Mouse (Mus musculus) stomach, embryonic 14.5 days (tissue): ENCODE data around the gene Kpnb1. TPM values are rescaled to one million over a fixed set of nuclear protein-coding genes. Genes with fewer than 3 reads are reported as not detected.

ENCODE experiments used
- ATAC-seq: fragments of 200-750 bp; cut with Nextera tagmentation; 2 replicates; pipeline ENCODE4 v1.8.0; 2017; ENCODE audit warnings: low read depth, moderate TSS enrichment; ENCODE audit not compliant: insufficient number of reproducible peaks, insufficient read depth, low FRiP score
- H3K27ac ChIP-seq: fragments of 300-500 bp; sonication (generic); 2 replicates; pipeline ENCODE4 v1.5.1; 2014; ENCODE audit warnings: mild to moderate bottlenecking, low read length, moderate library complexity, mixed read lengths
- H3K27me3 ChIP-seq: fragments of 300-500 bp; sonication (generic); 2 replicates; pipeline ENCODE4 v1.6.1; 2014; ENCODE audit warnings: low read length, control low read depth, mixed read lengths; ENCODE audit not compliant: control insufficient read depth, insufficient read depth
- H3K36me3 ChIP-seq: fragments of 300-500 bp; sonication (generic); 2 replicates; pipeline ENCODE4 v1.6.1; 2014; ENCODE audit warnings: mild to moderate bottlenecking, control low read depth, low read length, moderate library complexity, mixed read lengths; ENCODE audit not compliant: control insufficient read depth, insufficient read depth
- H3K4me1 ChIP-seq: fragments of 300-500 bp; sonication (generic); 2 replicates; pipeline ENCODE4 v1.6.1; 2014; ENCODE audit warnings: low read length, control low read depth, mixed read lengths; ENCODE audit not compliant: control insufficient read depth, insufficient read depth
- H3K4me2 ChIP-seq: fragments of 300-500 bp; sonication (generic); replicated peaks from 2 replicates; pipeline ENCODE4 v1.6.1; 2014; ENCODE audit warnings: low read depth, low read length, control low read depth
- H3K4me3 ChIP-seq: fragments of 300-500 bp; sonication (generic); 2 replicates; pipeline ENCODE4 v1.5.1; 2014; ENCODE audit warnings: low read depth, low read length, control low read depth
- H3K9ac ChIP-seq: fragments of 300-500 bp; sonication (generic); replicated peaks from 2 replicates; pipeline ENCODE4 v1.6.1; 2014; ENCODE audit warnings: low read depth, mild to moderate bottlenecking, control low read depth, low read length, moderate library complexity, mixed read lengths
- H3K9me3 ChIP-seq: fragments of 300-500 bp; sonication (generic); 2 replicates; pipeline ENCODE4 v1.6.1; 2016; ENCODE audit warnings: low read depth, low read length, control low read depth; ENCODE audit not compliant: control insufficient read depth
- WGBS: fragments of 180-500 bp; shearing (Covaris S2); extraction: QIAGEN DNeasy Blood & Tissue Kit; methylation state at CpG from one replicate; pipeline ENCODE4 v1.1.7; 2014; 5-methylcytosine and 5-hydroxymethylcytosine counted together
- polyA plus RNA-seq: library from polyadenylated mRNA; unstranded; fragments of >200 nt; fragmentation: Nextera tagmentation; extraction: Ambion mirVana; gene quantifications from 2 replicates; pipeline ENCODE4 v1.2.1, GENCODE M21; 2014

Kpnb1 gene
- polyA plus RNA-seq, 1 experiment from 2014 or later, result 65.1 TPM

DNA sequence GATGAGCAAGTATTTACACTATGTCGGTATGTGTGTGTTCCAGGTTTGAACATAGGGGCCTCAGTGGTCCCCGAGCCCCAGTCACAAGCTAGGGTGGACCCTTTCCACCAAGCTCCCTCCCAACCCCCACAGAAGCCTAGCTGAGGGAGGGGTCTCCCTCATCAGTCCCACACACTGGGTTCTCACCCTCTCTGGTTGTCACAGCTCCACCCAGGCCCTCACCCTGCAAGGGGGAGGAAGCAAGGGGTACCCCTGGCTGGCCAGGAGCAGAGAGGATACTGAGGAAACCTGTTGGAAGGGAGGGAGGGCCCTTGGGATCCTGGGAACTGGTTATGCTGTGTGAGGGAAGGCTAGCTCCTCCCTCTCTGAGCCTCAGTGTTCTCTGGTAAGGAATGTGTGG is 42.4 kb downstream of the Kpnb1 start:
- Histone ChIP-seq H3K9ac (no peak overlapping the region), H3K36me3 (peaks cover 8% of the 10 kb centered on the region; the same call in 1 of the 2 replicates), H3K27ac (no peak overlapping the region), H3K4me2 (no peak overlapping the region), H3K27me3 (0 out of 2 replicates have a peak, but pooled peaks cover 1% of the 10 kb centered on the region), H3K4me3 (no peak overlapping the region), H3K4me1 (peaks cover 12% of the 10 kb centered on the region), H3K9me3 (no peaks in the 10 kb centered on the region)
- ATAC-seq, result no peak
- 48% methylated on average over 2 of the region's 2 CpGs for WGBS

DNA sequence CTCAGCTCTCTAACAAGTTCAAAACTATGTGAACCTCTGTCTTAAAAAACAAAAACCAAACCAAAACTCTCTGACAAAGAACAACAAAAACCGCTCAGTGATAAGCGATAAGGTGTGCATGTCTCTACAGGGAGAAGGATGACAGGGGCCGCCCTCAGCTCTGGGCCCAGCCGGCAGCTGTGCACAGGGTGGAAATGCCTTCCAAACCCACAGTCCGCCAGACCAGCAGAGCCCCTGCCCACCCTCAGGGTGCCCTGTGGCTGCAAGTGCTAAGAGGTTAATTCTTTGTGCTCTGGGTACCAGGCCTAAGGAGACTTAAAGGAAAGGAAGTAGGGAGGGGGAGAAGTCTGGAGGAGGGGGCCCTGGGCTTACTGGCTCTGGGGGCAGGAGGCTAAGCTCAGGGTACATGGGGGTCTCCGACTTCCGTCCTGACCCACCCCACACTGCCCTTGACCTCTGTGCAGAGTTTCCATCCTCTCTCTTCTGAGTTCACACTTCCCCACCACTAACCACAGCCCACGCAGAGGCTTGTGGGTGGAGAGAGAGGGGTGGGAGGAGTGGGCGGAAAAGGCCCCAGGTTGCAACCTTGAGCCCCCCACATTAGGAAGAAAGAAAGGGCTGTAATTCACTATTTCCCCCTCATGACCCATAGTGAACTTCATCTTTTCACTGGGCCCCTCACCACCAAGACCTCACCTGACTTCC is 44.3 kb downstream of the Kpnb1 start:
- H3K36me3 ChIP-seq, result peaks cover 7% of the 10 kb centered on the region; the same call in 1 of the 2 replicates
- ATAC-seq, result no peak
- peaks cover 10% of the 10 kb centered on the region; the same call in 1 of the 2 replicates for H3K27me3 ChIP-seq
- H3K4me3 ChIP-seq, result no peak overlapping the region
- 70% methylated on average over 9 of the region's 9 CpGs for WGBS
- H3K4me2 ChIP-seq, result no peak overlapping the region
- no peak overlapping the region for H3K9ac ChIP-seq
- H3K9me3 ChIP-seq, result no peaks in the 10 kb centered on the region
- peaks cover 11% of the 10 kb centered on the region; the same call in 1 of the 2 replicates for H3K4me1 ChIP-seq
- no peak overlapping the region for H3K27ac ChIP-seq

DNA sequence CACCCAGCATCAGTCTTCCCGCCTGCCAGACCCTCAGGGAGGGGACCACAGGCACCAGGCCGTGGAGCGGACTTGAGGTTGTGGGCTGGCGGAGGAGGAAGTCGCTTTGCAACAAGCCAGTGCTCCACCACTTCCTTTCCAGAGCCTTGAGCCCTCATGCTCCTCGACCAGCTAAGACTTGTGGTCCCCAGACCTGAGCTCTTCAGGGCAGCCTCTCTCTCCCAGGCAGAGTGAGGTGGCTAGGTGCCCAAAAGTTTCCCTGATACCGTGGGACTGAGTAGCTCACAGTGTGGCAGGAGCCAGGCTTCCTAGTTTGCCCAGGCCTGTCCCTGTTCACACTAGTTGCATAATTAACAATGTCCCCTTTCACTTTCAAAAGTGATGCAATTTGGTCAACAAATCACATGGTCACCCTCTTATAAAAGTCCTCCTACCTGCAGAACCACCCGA is 45.5 kb downstream of the Kpnb1 start:
- H3K36me3 ChIP-seq, result peaks cover 8% of the 10 kb centered on the region; the same call in 1 of the 2 replicates
- WGBS, result 69% methylated on average over 8 of the region's 8 CpGs
- H3K4me2 ChIP-seq, result no peak overlapping the region
- H3K27me3 ChIP-seq, result peaks cover 10% of the 10 kb centered on the region; the same call in 1 of the 2 replicates
- peaks cover 12% of the 10 kb centered on the region; the same call in 1 of the 2 replicates for H3K4me1 ChIP-seq
- no peak overlapping the region for H3K9ac ChIP-seq
- no peak for ATAC-seq
- no peaks in the 10 kb centered on the region for H3K9me3 ChIP-seq
- H3K27ac ChIP-seq, result no peak overlapping the region
- H3K4me3 ChIP-seq, result no peak overlapping the region

DNA sequence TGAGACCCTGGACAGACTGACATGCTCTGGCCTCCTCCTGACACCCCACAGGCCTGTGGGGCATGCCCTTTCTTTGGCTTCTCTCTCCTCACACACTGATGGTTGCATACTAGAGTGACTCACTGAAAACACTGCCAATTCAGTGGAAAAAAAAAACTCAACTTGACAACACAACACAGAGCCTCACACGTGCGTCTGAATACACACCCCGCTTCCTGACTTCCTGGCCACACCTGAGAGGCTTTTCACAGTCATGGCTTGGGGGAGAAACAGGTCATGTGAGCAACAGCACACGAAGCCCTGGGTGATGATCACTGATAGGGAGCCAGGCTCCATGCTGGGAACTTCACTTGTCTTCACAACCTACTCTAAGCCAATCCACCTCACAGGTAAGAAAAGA is 46.9 kb downstream of the Kpnb1 start:
- H3K9me3 ChIP-seq, result no peaks in the 10 kb centered on the region
- H3K9ac ChIP-seq, result no peak overlapping the region
- 59% methylated on average over 4 of the region's 4 CpGs for WGBS
- H3K27me3 ChIP-seq, result peaks cover 10% of the 10 kb centered on the region; the same call in 1 of the 2 replicates
- peaks cover 12% of the 10 kb centered on the region; the same call in 1 of the 2 replicates for H3K4me1 ChIP-seq
- H3K27ac ChIP-seq, result no peak overlapping the region
- H3K4me2 ChIP-seq, result no peak overlapping the region
- H3K4me3 ChIP-seq, result no peak overlapping the region
- no peak for ATAC-seq
- peaks cover 8% of the 10 kb centered on the region; the same call in 1 of the 2 replicates for H3K36me3 ChIP-seq

DNA sequence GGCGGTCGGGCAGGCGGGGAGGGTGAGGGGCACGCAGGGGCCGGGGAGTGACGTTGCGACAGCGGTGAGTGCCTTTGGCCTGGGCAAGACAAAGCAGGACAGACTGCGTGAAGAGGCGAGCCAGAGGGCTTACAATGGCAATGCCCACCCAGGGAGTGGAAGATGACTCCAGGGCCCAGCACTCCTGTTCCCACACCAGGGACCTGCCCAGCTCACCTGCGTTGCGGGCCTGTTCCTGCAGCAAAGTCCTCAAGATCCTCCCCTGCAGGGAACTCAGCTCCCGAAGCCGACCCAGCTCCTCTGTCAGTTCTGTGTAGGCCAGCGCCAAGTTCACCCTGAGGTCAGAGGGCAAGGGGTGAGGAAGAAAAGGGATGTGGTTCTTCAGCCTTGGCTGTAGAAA is 48.4 kb downstream of the Kpnb1 start:
- H3K36me3 ChIP-seq, result peaks cover 4% of the 10 kb centered on the region; the same call in 1 of the 2 replicates

DNA sequence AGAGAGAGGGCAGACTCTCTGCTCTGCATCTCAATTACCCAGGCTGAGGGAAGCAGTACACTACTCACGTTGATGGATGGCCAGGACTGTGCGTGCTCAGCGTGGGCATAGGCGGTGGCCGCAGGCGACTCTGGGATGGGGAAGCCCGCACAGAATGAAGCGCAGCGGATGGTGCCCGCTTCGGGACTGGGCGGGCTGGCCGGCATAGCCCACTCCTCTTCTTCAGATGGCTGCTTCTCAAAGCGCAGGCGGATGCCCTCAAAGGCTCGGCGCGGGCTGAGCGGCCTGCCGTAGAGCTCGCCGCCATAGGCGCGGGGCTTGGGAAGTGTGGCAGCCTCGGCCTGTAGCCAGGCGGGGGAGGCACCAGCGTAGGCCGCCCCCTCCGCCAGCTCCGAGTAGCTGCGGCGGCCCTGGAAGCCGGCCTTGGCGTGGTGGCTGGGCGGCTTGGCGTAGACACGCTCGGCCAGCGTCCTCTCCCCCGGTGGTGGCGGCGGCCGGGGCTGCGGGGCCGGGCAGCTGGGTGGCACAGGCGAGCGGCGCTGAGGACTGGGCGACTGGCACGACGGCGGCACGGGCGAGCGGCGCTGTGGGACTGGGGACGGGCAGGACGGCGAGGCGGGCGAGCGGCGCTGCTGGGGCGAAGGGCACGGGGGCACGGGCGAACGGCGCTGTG is 49.0 kb downstream of the Kpnb1 start:
- ATAC-seq, result no peak
- Histone ChIP-seq H3K36me3 (peaks cover 4% of the 10 kb centered on the region; the same call in 1 of the 2 replicates), H3K4me3 (peak overlapping the region; percentile 26), H3K27me3 (peaks cover 10% of the 10 kb centered on the region; the same call in 1 of the 2 replicates), H3K9ac (no peak overlapping the region), H3K9me3 (no peaks in the 10 kb centered on the region), H3K27ac (no peak overlapping the region), H3K4me1 (peaks cover 12% of the 10 kb centered on the region; the same call in 1 of the 2 replicates), H3K4me2 (peak overlapping the region; percentile 56)
- WGBS, result 21% methylated on average over 63 of the region's 69 CpGs

More for the DNA sequence above, 48.4 kb downstream of the Kpnb1 start:
- H3K4me2 ChIP-seq, result peak overlapping the region; percentile 56
- H3K9me3 ChIP-seq, result no peaks in the 10 kb centered on the region
- H3K4me1 ChIP-seq, result peaks cover 12% of the 10 kb centered on the region; the same call in 1 of the 2 replicates
- H3K9ac ChIP-seq, result no peak overlapping the region
- ATAC-seq, result no peak
- 24% methylated on average over 15 of the region's 15 CpGs for WGBS
- H3K4me3 ChIP-seq, result peak overlapping the region; percentile 26
- peaks cover 10% of the 10 kb centered on the region; the same call in 1 of the 2 replicates for H3K27me3 ChIP-seq
- no peak overlapping the region for H3K27ac ChIP-seq

DNA sequence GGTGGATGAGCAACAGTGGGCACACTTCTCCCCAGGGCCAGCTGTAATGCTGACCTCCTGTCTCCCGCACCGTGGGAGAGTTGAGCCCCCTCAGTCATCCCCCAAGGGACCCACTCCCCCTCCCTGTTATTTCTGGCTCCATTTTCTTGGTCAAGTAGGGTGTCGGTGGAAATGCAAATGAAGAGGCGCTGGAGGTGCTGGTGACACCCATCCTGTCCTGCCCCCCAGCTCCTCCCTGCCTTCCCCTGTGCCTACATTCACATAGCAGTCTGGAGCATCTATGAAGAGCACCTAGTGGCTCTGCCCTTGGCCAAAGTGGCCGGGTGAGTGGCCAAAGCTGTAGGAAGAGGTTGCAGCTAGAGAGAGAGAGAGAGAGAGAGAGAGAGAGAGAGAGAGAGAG is 54.4 kb downstream of the Kpnb1 start:
- Histone ChIP-seq H3K4me1 (0 out of 2 replicates have a peak, but pooled peaks cover under 1% of the 10 kb centered on the region), H3K36me3 (peaks cover 2% of the 10 kb centered on the region; the same call in 1 of the 2 replicates), H3K4me2 (no peak overlapping the region), H3K9me3 (no peaks in the 10 kb centered on the region), H3K4me3 (no peak overlapping the region), H3K27me3 (no peaks in the 10 kb centered on the region), H3K9ac (no peak overlapping the region), H3K27ac (no peak overlapping the region)
- no peak for ATAC-seq
- WGBS, result 34% methylated on average over 5 of the region's 5 CpGs

DNA sequence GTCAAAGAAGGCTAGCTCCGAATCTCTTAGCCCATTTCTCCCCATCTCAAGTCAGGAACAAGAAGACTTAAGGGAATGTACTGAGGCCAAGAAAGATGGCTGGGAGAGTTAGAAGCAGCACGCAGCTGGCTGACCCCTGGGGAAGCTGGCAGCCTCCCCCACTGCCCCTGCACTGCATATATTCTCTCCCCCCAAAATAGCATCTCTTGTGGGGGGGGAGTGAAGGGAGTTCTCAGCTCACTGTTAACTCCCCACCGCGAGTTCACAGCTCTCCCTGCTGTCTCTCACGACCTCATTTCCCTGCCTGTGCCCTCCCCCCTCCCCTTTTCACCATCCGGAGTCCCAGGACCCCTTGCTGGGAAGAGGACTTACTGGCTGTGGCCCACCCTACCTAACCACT is 55.5 kb downstream of the Kpnb1 start:
- Histone ChIP-seq H3K36me3 (no peaks in the 10 kb centered on the region), H3K9me3 (no peaks in the 10 kb centered on the region), H3K4me2 (no peak overlapping the region), H3K9ac (no peak overlapping the region), H3K4me1 (no peaks in the 10 kb centered on the region), H3K27ac (no peak overlapping the region), H3K27me3 (no peaks in the 10 kb centered on the region), H3K4me3 (no peak overlapping the region)
- no peak for ATAC-seq
- WGBS, result 16% methylated on average over 6 of the region's 6 CpGs
